Mouse (Mus musculus): Measurements from ENCODE around the gene Prss46.

Prss46 gene

GRCm38 (mm10) chr9:110858523-110858922 lies 14.2 kb downstream of the Prss46 start:
- in situ Hi-C loops (cut with MboI; ENCODE audit: low sequenced_read_pairs) = no loop called here

- in situ Hi-C loops (cut with MboI; ENCODE audit: low sequenced_read_pairs) = no loop called here
Measured at GRCm38 (mm10) chr9:110858967-110859596, 14.8 kb downstream of the Prss46 start.

- in situ Hi-C loops (cut with MboI; ENCODE audit: low sequenced_read_pairs) = no loop called here
Measured at GRCm38 (mm10) chr9:110871030-110871429, 26.7 kb downstream of the Prss46 start.

GRCm38 (mm10) chr9:110873681-110874659 lies 29.7 kb downstream of the Prss46 start:
- in situ Hi-C loops (cut with MboI; ENCODE audit: low sequenced_read_pairs) = no loop called here

- in situ Hi-C loops (cut with MboI; ENCODE audit: low sequenced_read_pairs) = no loop called here
Measured at GRCm38 (mm10) chr9:110874660-110875191, 30.4 kb downstream of the Prss46 start.

GRCm38 (mm10) chr9:110875288-110875695 lies 31.0 kb downstream of the Prss46 start:
- in situ Hi-C loops (cut with MboI; ENCODE audit: low sequenced_read_pairs) = no loop called here

GRCm38 (mm10) chr9:110877353-110877752 lies 33.0 kb downstream of the Prss46 start:
- in situ Hi-C loops (cut with MboI; ENCODE audit: low sequenced_read_pairs) = no loop called here

- in situ Hi-C loops (cut with MboI; ENCODE audit: low sequenced_read_pairs) = no loop called here
Measured at GRCm38 (mm10) chr9:110877888-110878287, 33.6 kb downstream of the Prss46 start.

GRCm38 (mm10) chr9:110879191-110879920 lies 35.0 kb downstream of the Prss46 start, which contains the start of gene Als2cl:
Gene Als2cl, plus strand, starts transcription at chr9:110879870.
- in situ Hi-C loops (cut with MboI; ENCODE audit: low sequenced_read_pairs) = no loop called here

- in situ Hi-C loops (cut with MboI; ENCODE audit: low sequenced_read_pairs) = no loop called here
Measured at GRCm38 (mm10) chr9:110879998-110880561, 35.8 kb downstream of the Prss46 start, which contains the start of gene Tmie. Gene Tmie, minus strand, starts transcription at chr9:110880113.

GRCm38 (mm10) chr9:110880772-110881171 lies 36.5 kb downstream of the Prss46 start:
- in situ Hi-C loops (cut with MboI; ENCODE audit: low sequenced_read_pairs) = no loop called here

- in situ Hi-C loops (cut with MboI; ENCODE audit: low sequenced_read_pairs) = no loop called here
Measured at GRCm38 (mm10) chr9:110881953-110882352, 37.6 kb downstream of the Prss46 start.

GRCm38 (mm10) chr9:110887388-110888303 lies 43.3 kb downstream of the Prss46 start:
- in situ Hi-C loops (cut with MboI; ENCODE audit: low sequenced_read_pairs) = no loop called here

GRCm38 (mm10) chr9:110888935-110889334 lies 44.6 kb downstream of the Prss46 start:
- in situ Hi-C loops (cut with MboI; ENCODE audit: low sequenced_read_pairs) = no loop called here

- in situ Hi-C loops (cut with MboI; ENCODE audit: low sequenced_read_pairs) = no loop called here
Measured at GRCm38 (mm10) chr9:110890026-110890783, 45.9 kb downstream of the Prss46 start.

- in situ Hi-C loops (cut with MboI; ENCODE audit: low sequenced_read_pairs) = no loop called here
Measured at GRCm38 (mm10) chr9:110891077-110891828, 46.9 kb downstream of the Prss46 start.

GRCm38 (mm10) chr9:110892552-110892951 lies 48.2 kb downstream of the Prss46 start:
- in situ Hi-C loops (cut with MboI; ENCODE audit: low sequenced_read_pairs) = no loop called here

GRCm38 (mm10) chr9:110893429-110893828 lies 49.1 kb downstream of the Prss46 start:
- in situ Hi-C loops (cut with MboI; ENCODE audit: low sequenced_read_pairs) = no loop called here
